Mouse (Mus musculus): Measurements from ENCODE around the gene BC048403. TPM values are rescaled to one million over a fixed set of nuclear protein-coding genes. Genes with fewer than 3 reads are reported as not detected.

Gene BC048403
- 2.5 and 3.5 TPM in 2 replicates for polyA plus RNA-seq (2014; fragmentation: Nextera tagmentation; extraction: Ambion mirVana)

DNA sequence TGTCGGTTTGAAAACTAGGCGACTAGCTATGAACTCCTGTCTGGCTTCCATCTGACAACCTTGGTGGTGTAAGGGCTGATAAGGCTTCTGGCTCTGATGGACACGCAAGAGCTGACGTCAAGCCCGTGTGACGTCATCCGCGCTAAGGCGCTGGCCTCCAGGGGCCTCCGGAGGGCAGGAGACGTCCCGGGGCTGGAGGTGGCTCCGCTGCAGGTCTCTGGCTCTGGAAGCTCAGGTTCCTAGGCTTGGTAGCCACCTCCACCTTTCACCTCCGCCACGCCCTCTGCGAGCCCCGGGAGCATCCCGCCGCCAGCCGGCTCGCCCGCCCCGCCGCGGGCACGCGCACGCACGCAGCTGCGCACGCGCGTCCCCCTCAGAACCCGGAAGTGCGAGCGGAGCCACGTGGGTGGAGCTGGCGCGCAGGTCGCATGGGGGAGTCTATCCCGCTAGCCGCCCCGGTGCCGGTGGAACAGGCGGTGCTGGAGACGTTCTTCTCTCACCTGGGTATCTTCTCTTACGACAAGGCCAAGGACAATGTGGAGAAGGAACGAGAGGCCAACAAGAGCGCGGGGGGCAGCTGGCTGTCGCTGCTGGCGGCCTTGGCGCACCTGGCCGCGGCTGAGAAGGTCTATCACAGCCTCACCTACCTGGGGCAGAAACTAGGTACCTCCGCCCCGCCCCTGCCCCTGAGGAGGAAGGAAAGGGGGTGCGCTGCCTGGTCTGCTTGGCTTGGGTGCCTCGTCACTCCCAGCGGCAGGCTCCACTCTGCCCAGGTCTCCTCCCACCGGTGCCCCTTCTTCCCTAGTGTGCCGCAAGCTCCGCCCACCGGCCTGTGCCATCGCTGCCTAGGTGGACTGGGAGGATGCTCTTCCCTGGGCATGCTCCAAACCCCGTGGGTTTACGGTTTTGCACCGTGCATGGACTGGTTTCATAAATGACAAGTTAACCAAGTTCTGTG lies at the start of gene BC048403:
Gene BC048403 (plus strand): TSS at position 390 of the 958 bp plus-strand sequence.
- WGBS, result under 1% methylated on average over 68 of the region's 68 CpGs
- H3K9ac ChIP-seq (ENCODE audit: low read length), result peak within 1 kb of the TSS; percentile 76
- H3K27ac ChIP-seq (ENCODE audit: low read depth, low read length), result no peak within 1 kb of the TSS

DNA sequence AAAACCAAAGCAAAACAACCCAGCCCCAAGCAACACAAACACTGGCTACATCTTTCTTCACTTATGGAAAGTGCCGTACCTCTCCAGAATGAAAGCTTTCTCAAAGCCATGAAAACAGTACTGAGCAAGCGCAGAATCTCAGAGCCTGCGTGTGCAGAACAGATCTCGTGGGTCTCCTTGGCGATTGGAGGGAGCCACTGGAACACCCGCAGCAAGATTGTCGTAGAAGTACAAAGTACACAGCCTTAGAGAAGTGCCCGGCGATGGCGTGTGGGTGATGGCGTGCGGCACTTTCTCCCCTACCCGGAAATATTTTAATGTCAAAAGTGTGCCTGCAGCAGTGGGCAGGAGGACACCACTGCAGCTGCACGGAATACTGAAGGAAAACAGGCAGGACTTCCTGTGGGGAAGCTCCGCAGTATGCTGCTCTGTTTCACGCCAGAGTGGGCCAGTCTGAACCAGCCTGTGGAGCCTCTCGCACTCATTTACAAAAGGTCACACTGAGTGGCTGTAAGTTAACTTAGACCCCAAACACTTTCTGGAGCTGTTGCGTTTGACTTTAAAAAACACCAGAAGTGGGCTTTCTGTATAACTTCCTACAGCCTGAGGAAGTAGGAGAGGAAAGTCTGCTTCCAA lies 46.7 kb upstream of the BC048403 start:
- no peaks in the 10 kb centered on the region; the same call in 1 of the 2 replicates for H3K9me3 ChIP-seq (ENCODE audit: control insufficient read depth, low read length)
- H3K4me3 ChIP-seq (ENCODE audit: low read depth, low read length), result no peak overlapping the region
- no peak overlapping the region for H3K9ac ChIP-seq (ENCODE audit: low read length)
- 62% methylated on average over 18 of the region's 18 CpGs for WGBS
- DNase-seq (ENCODE audit: low spot score) (no peak), ATAC-seq (replicated peaks; ENCODE audit: low FRiP score) (no peak)
- no peaks in the 10 kb centered on the region for H3K36me3 ChIP-seq (ENCODE audit: control insufficient read depth, insufficient read depth, low read length)
- H3K4me2 ChIP-seq (ENCODE audit: low read depth, low read length, severe bottlenecking), result no peak overlapping the region
- H3K4me1 ChIP-seq (replicated peaks; ENCODE audit: control insufficient read depth, insufficient read depth, low read length), result no peaks in the 10 kb centered on the region
- no peaks in the 10 kb centered on the region for H3K27me3 ChIP-seq (ENCODE audit: control insufficient read depth, insufficient read depth, low read length)
- no peak overlapping the region for H3K27ac ChIP-seq (ENCODE audit: low read depth, low read length)

More for the DNA sequence above, at the start of gene BC048403:
- DNase-seq (ENCODE audit: low spot score), result peak; percentile 94
- H3K4me3 ChIP-seq (ENCODE audit: low read depth, low read length), result peak within 1 kb of the TSS; percentile 82
- no peaks in the 10 kb centered on the region for H3K36me3 ChIP-seq (ENCODE audit: control insufficient read depth, insufficient read depth, low read length)
- no peaks in the 10 kb centered on the region for H3K9me3 ChIP-seq (ENCODE audit: control insufficient read depth, low read length)
- peak; percentile 91 for ATAC-seq (replicated peaks; ENCODE audit: low FRiP score)
- H3K4me1 ChIP-seq (replicated peaks; ENCODE audit: control insufficient read depth, insufficient read depth, low read length), result 0 out of 2 replicates have a peak, but pooled peaks cover 2% of the 10 kb centered on the region
- H3K27me3 ChIP-seq (ENCODE audit: control insufficient read depth, insufficient read depth, low read length), result no peaks in the 10 kb centered on the region
- H3K4me2 ChIP-seq (ENCODE audit: low read depth, low read length, severe bottlenecking), result peak within 1 kb of the TSS; percentile 83

DNA sequence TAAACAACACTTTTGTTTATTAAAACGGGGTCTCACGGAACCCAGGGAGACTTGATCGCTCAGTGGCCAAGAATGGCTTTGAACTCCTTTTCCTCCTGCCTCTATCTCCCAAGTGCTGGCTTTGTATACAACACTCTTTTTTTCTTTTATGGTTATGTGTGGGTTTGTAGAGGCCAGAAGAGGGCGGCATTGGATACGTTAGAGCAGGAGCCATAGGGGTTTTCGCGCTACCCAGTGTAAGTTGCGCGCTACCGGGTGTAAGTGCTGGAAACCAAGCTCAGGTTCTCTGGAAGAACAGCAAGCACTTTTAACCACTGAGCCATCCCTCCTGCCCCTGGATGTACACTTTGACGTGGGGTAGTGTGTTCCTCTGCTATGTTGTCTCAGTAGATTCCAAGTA lies 45.2 kb upstream of the BC048403 start:
- H3K4me2 ChIP-seq (ENCODE audit: low read depth, low read length, severe bottlenecking), result no peak overlapping the region

DNA sequence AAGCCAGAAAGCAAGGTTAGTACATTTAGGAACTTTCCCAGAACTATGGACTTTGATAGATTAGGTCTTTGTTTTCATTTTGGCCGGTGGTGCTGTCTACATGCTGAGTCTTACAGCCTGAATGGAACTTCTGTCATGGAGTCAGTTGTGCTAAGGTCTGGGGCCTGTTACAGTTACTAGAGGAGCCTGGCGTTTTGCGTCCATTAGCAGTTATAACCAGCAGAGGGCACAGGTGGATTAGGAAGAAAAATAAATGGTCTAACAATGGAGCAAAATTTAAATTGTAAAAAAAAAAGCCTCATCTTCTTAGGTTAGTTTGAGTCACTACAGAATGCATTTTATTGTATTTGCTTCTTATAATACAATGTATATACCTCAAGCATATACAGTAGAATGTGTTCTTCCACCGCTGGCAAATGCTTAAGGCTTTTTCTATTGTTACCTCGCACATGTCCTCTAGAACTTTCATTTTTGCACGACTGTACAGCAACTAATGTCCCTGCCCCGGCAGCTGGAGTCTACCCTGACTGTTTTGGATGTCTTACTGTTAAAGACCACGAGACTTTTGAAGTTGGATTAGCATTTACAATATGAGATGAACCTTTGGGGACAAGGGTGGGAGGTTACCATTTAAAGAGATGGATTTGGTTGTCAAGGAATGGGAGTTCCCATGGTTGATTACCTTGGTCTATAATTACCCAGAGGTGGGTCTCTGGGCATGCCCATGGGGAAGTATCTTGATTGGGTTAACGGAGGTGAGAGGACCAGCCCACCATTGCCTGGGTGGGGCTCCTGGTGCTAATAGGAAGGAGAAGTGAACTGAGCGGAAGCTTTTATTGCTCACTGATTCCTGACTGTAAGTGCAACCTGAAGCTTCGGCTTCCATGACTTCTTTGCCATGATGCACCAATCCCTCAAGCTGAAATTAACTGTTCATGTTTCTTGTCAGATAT lies 38.2 kb upstream of the BC048403 start:
- no peak overlapping the region for H3K4me2 ChIP-seq (ENCODE audit: low read depth, low read length, severe bottlenecking)
- H3K27me3 ChIP-seq (ENCODE audit: control insufficient read depth, insufficient read depth, low read length), result no peaks in the 10 kb centered on the region
- H3K9me3 ChIP-seq (ENCODE audit: control insufficient read depth, low read length), result no peaks in the 10 kb centered on the region; the same call in 1 of the 2 replicates
- no peak overlapping the region for H3K9ac ChIP-seq (ENCODE audit: low read length)
- 66% methylated on average over 11 of the region's 11 CpGs for WGBS
- DNase-seq (ENCODE audit: low spot score) (no peak), ATAC-seq (replicated peaks; ENCODE audit: low FRiP score) (no peak)
- no peaks in the 10 kb centered on the region for H3K36me3 ChIP-seq (ENCODE audit: control insufficient read depth, insufficient read depth, low read length)
- no peak overlapping the region for H3K4me3 ChIP-seq (ENCODE audit: low read depth, low read length)
- H3K4me1 ChIP-seq (replicated peaks; ENCODE audit: control insufficient read depth, insufficient read depth, low read length), result no peaks in the 10 kb centered on the region
- H3K27ac ChIP-seq (ENCODE audit: low read depth, low read length), result no peak overlapping the region

More for the DNA sequence above, 45.2 kb upstream of the BC048403 start:
- 81% methylated on average over 11 of the region's 11 CpGs for WGBS
- Histone ChIP-seq H3K36me3 (ENCODE audit: control insufficient read depth, insufficient read depth, low read length) (no peaks in the 10 kb centered on the region), H3K4me3 (ENCODE audit: low read depth, low read length) (no peak overlapping the region), H3K27ac (ENCODE audit: low read depth, low read length) (no peak overlapping the region), H3K27me3 (ENCODE audit: control insufficient read depth, insufficient read depth, low read length) (no peaks in the 10 kb centered on the region), H3K9ac (ENCODE audit: low read length) (no peak overlapping the region), H3K4me1 (replicated peaks; ENCODE audit: control insufficient read depth, insufficient read depth, low read length) (no peaks in the 10 kb centered on the region), H3K9me3 (ENCODE audit: control insufficient read depth, low read length) (no peaks in the 10 kb centered on the region; the same call in 1 of the 2 replicates)
- DNase-seq (ENCODE audit: low spot score), result no peak
- ATAC-seq (replicated peaks; ENCODE audit: low FRiP score), result no peak

DNA sequence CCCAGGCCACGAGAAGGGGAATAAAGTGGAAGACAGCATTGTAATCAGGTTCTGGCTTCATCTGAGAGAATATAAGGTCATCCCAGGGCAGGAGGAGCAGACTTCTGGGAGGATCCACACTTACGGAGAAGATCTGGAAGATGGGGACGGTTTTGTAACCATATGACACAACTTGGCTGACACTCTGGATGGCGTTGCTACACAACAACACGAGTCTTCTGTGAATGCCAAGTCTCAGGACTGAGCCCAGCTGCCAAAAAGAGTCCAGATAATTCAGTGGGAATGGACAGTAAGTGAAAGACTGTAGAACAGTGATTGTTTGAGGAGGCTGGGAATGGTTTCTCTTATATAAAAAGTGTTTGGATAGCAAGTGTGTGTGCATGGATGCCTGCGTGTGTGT lies 36.1 kb upstream of the BC048403 start:
- Histone ChIP-seq H3K9me3 (ENCODE audit: control insufficient read depth, low read length) (no peaks in the 10 kb centered on the region), H3K4me3 (ENCODE audit: low read depth, low read length) (no peak overlapping the region), H3K27ac (ENCODE audit: low read depth, low read length) (no peak overlapping the region), H3K4me2 (ENCODE audit: low read depth, low read length, severe bottlenecking) (no peak overlapping the region), H3K4me1 (replicated peaks; ENCODE audit: control insufficient read depth, insufficient read depth, low read length) (no peaks in the 10 kb centered on the region), H3K36me3 (ENCODE audit: control insufficient read depth, insufficient read depth, low read length) (no peaks in the 10 kb centered on the region), H3K27me3 (ENCODE audit: control insufficient read depth, insufficient read depth, low read length) (no peaks in the 10 kb centered on the region), H3K9ac (ENCODE audit: low read length) (no peak overlapping the region)
- ATAC-seq (replicated peaks; ENCODE audit: low FRiP score), result no peak
- WGBS, result 89% methylated on average over 6 of the region's 6 CpGs
- no peak for DNase-seq (ENCODE audit: low spot score)

DNA sequence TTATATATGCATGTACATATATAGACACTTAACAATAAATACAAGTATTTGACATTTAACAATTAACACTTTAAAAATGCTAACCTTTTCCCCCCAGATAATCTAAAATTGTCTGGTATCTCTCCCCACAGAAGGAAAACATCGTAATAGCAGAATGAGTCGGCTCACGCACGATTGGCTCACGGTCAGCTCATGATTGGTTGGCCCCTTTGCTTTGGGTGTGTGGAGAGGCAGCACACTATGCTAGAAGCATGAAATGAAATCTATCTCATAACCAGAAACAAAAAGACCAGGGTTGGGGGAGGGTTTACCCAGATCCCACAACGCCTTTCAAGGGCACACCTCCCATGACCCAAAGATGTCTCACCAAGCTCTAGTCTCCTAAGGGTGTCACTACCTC lies 34.9 kb upstream of the BC048403 start:
- no peak overlapping the region for H3K4me3 ChIP-seq (ENCODE audit: low read depth, low read length)
- no peaks in the 10 kb centered on the region for H3K36me3 ChIP-seq (ENCODE audit: control insufficient read depth, insufficient read depth, low read length)
- no peaks in the 10 kb centered on the region for H3K27me3 ChIP-seq (ENCODE audit: control insufficient read depth, insufficient read depth, low read length)
- ATAC-seq (replicated peaks; ENCODE audit: low FRiP score) (no peak), DNase-seq (ENCODE audit: low spot score) (no peak)
- H3K4me2 ChIP-seq (ENCODE audit: low read depth, low read length, severe bottlenecking), result no peak overlapping the region
- 93% methylated on average over 6 of the region's 6 CpGs for WGBS
- H3K27ac ChIP-seq (ENCODE audit: low read depth, low read length), result no peak overlapping the region
- no peaks in the 10 kb centered on the region for H3K4me1 ChIP-seq (replicated peaks; ENCODE audit: control insufficient read depth, insufficient read depth, low read length)
- H3K9me3 ChIP-seq (ENCODE audit: control insufficient read depth, low read length), result no peaks in the 10 kb centered on the region
- no peak overlapping the region for H3K9ac ChIP-seq (ENCODE audit: low read length)

DNA sequence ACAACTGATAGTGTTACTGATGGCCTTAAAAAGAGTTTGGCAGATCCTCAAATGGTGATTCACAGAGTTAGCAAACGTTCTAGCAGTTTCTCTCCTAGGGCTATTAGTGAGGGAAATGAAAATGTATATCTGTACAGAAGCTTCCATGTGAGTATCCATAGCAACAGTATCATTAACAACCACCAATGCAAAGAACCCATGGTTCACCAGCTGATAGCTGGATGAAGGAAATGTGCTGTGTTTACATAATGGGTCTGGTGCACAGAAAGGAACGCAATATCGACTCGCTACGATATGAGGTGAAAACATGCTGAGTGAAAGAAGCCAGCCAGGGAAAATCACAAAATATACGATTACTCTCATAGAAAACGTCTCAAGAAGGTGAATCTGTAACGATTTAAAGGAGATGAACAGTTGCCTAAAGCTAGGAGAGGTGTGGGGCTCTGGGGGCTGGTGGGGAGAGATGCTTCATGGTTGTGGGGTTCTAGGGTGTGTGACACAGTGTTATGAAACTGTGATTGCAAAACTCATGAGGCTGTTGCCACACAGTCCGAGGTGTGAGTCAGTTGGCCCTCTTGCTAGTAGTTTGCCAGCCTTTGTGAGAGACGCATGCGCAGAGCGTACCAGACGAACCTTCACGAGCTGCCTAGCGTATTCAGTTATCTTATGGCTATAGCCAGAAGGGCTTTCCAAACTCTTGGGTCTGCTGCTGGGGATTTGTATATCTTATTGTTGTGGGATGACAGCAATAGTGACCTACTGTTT lies 34.2 kb upstream of the BC048403 start:
- ATAC-seq (replicated peaks; ENCODE audit: low FRiP score) (no peak), DNase-seq (ENCODE audit: low spot score) (no peak)
- WGBS, result 91% methylated on average over 15 of the region's 15 CpGs
- H3K9me3 ChIP-seq (ENCODE audit: control insufficient read depth, low read length), result no peaks in the 10 kb centered on the region
- no peaks in the 10 kb centered on the region for H3K4me1 ChIP-seq (replicated peaks; ENCODE audit: control insufficient read depth, insufficient read depth, low read length)
- H3K4me2 ChIP-seq (ENCODE audit: low read depth, low read length, severe bottlenecking), result no peak overlapping the region
- H3K4me3 ChIP-seq (ENCODE audit: low read depth, low read length), result no peak overlapping the region
- no peak overlapping the region for H3K9ac ChIP-seq (ENCODE audit: low read length)
- H3K36me3 ChIP-seq (ENCODE audit: control insufficient read depth, insufficient read depth, low read length), result no peaks in the 10 kb centered on the region
- H3K27me3 ChIP-seq (ENCODE audit: control insufficient read depth, insufficient read depth, low read length), result no peaks in the 10 kb centered on the region
- no peak overlapping the region for H3K27ac ChIP-seq (ENCODE audit: low read depth, low read length)

All from forebrain, embryonic 11.5 days (tissue).